Mouse (Mus musculus) liver, embryonic 15.5 days (tissue): Measurements from ENCODE around the gene Prss2. TPM values are rescaled to one million over a fixed set of nuclear protein-coding genes. Genes with fewer than 3 reads are reported as not detected.

Source experiments
- ATAC-seq: fragments of 200-750 bp; cut with Nextera tagmentation; 2 replicates; pipeline ENCODE4 v1.8.0; 2017; ENCODE audit warnings: moderate number of reproducible peaks, mild to moderate bottlenecking, moderate library complexity; ENCODE audit not compliant: insufficient read depth
- H3K27ac ChIP-seq: fragments of 300-500 bp; sonication (generic); replicated peaks from 2 replicates; pipeline ENCODE4 v1.5.1; 2015; ENCODE audit warnings: mild to moderate bottlenecking, inconsistent platforms
- H3K27me3 ChIP-seq: fragments of 300-500 bp; sonication (generic); 2 replicates; pipeline ENCODE4 v1.6.1; 2015; ENCODE audit warnings: mild to moderate bottlenecking, inconsistent platforms
- H3K36me3 ChIP-seq: fragments of 300-500 bp; sonication (generic); replicated peaks from 2 replicates; pipeline ENCODE4 v1.6.1; 2015; ENCODE audit warnings: moderate library complexity, mild to moderate bottlenecking, inconsistent platforms
- H3K4me1 ChIP-seq: fragments of 300-500 bp; sonication (generic); replicated peaks from 2 replicates; pipeline ENCODE4 v1.6.1; 2015; ENCODE audit warnings: inconsistent platforms
- H3K4me2 ChIP-seq: fragments of 300-500 bp; sonication (generic); 2 replicates; pipeline ENCODE4 v1.6.1; 2015; ENCODE audit warnings: moderate library complexity, mild to moderate bottlenecking, inconsistent platforms
- H3K4me3 ChIP-seq: fragments of 300-500 bp; sonication (generic); replicated peaks from 2 replicates; pipeline ENCODE4 v1.5.1; 2015; ENCODE audit warnings: mild to moderate bottlenecking, inconsistent platforms
- H3K9ac ChIP-seq: fragments of 300-500 bp; sonication (generic); 2 replicates; pipeline ENCODE4 v1.6.1; 2015; ENCODE audit warnings: moderate library complexity, mild to moderate bottlenecking, inconsistent platforms
- H3K9me3 ChIP-seq: fragments of 300-500 bp; sonication (generic); replicated peaks from 2 replicates; pipeline ENCODE4 v1.6.1; 2016; ENCODE audit warnings: inconsistent platforms
- WGBS: fragments of 180-500 bp; shearing (Covaris S2); methylation state at CpG from one replicate; pipeline ENCODE4 v1.1.7; 2015; ENCODE audit warnings: mixed read lengths; ENCODE audit not compliant: insufficient replicate concordance; 5-methylcytosine and 5-hydroxymethylcytosine counted together
- polyA plus RNA-seq: library from polyadenylated mRNA; unstranded; fragments of >200 nt; fragmentation: Nextera tagmentation; extraction: Ambion mirVana; gene quantifications from 2 replicates; pipeline ENCODE4 v1.2.1, GENCODE M21; 2015

Prss2 gene
- polyA plus RNA-seq, 1 experiment from 2014 or later, result 0.22 TPM

- H3K4me1 ChIP-seq, result peaks cover 5% of the 10 kb centered on the region; the same call in 1 of the 2 replicates
- no peaks in the 10 kb centered on the region for H3K9me3 ChIP-seq
- no peak overlapping the region for H3K4me2 ChIP-seq
- H3K27ac ChIP-seq, result no peak overlapping the region
- no peaks in the 10 kb centered on the region for H3K36me3 ChIP-seq
- H3K27me3 ChIP-seq, result peaks cover 14% of the 10 kb centered on the region; the same call in 1 of the 2 replicates
- H3K9ac ChIP-seq, result no peak overlapping the region
- no peak overlapping the region for H3K4me3 ChIP-seq
- no peak for ATAC-seq
These were observed 19.2 kb downstream of the Prss2 start for GRCm38 (mm10) chr6:41540746-41541145.

GRCm38 (mm10) chr6:41541746-41542145 lies 20.2 kb downstream of the Prss2 start:
- Histone ChIP-seq H3K4me3 (no peak overlapping the region), H3K4me2 (no peak overlapping the region), H3K4me1 (peaks cover 5% of the 10 kb centered on the region; the same call in 1 of the 2 replicates), H3K27me3 (peaks cover 14% of the 10 kb centered on the region; the same call in 1 of the 2 replicates), H3K27ac (no peak overlapping the region), H3K36me3 (no peaks in the 10 kb centered on the region), H3K9ac (no peak overlapping the region), H3K9me3 (no peaks in the 10 kb centered on the region)
- 17% methylated on average over 1 of the region's 1 CpGs for WGBS
- no peak for ATAC-seq

- Histone ChIP-seq H3K27ac (no peak overlapping the region), H3K36me3 (no peaks in the 10 kb centered on the region), H3K4me2 (no peak overlapping the region), H3K4me1 (peaks cover 5% of the 10 kb centered on the region; the same call in 1 of the 2 replicates), H3K9me3 (no peaks in the 10 kb centered on the region), H3K4me3 (no peak overlapping the region), H3K9ac (no peak overlapping the region), H3K27me3 (peaks cover 14% of the 10 kb centered on the region; the same call in 1 of the 2 replicates)
- no peak for ATAC-seq
- 36% methylated on average over 3 of the region's 3 CpGs for WGBS
These were observed 21.4 kb downstream of the Prss2 start for GRCm38 (mm10) chr6:41542983-41543382.

GRCm38 (mm10) chr6:41543411-41544050 lies 21.9 kb downstream of the Prss2 start:
- WGBS, result 18% methylated on average over 28 of the region's 28 CpGs
- Histone ChIP-seq H3K36me3 (no peaks in the 10 kb centered on the region), H3K4me1 (peaks cover 5% of the 10 kb centered on the region; the same call in 1 of the 2 replicates), H3K4me3 (no peak overlapping the region), H3K27me3 (peaks cover 14% of the 10 kb centered on the region; the same call in 1 of the 2 replicates), H3K9me3 (no peaks in the 10 kb centered on the region), H3K4me2 (peak overlapping the region; percentile 41), H3K9ac (no peak overlapping the region), H3K27ac (no peak overlapping the region)
- no peak for ATAC-seq

- peaks cover 14% of the 10 kb centered on the region; the same call in 1 of the 2 replicates for H3K27me3 ChIP-seq
- H3K27ac ChIP-seq, result no peak overlapping the region
- WGBS, result 70% methylated on average over 5 of the region's 5 CpGs
- no peaks in the 10 kb centered on the region for H3K36me3 ChIP-seq
- no peak overlapping the region for H3K9ac ChIP-seq
- peaks cover 5% of the 10 kb centered on the region; the same call in 1 of the 2 replicates for H3K4me1 ChIP-seq
- no peak for ATAC-seq
- H3K9me3 ChIP-seq, result no peaks in the 10 kb centered on the region
- H3K4me3 ChIP-seq, result no peak overlapping the region
- H3K4me2 ChIP-seq, result no peak overlapping the region
These were observed 22.9 kb downstream of the Prss2 start for GRCm38 (mm10) chr6:41544381-41544924.

GRCm38 (mm10) chr6:41545266-41545665 lies 23.7 kb downstream of the Prss2 start:
- Histone ChIP-seq H3K27me3 (peaks cover 14% of the 10 kb centered on the region; the same call in 1 of the 2 replicates), H3K36me3 (no peaks in the 10 kb centered on the region), H3K4me2 (no peak overlapping the region), H3K4me3 (no peak overlapping the region), H3K9ac (no peak overlapping the region), H3K4me1 (peaks cover 5% of the 10 kb centered on the region; the same call in 1 of the 2 replicates), H3K9me3 (no peaks in the 10 kb centered on the region), H3K27ac (no peak overlapping the region)
- ATAC-seq, result no peak
- 64% methylated on average over 4 of the region's 4 CpGs for WGBS

GRCm38 (mm10) chr6:41547056-41547650 lies 25.6 kb downstream of the Prss2 start:
- Histone ChIP-seq H3K9me3 (no peaks in the 10 kb centered on the region), H3K4me3 (no peak overlapping the region), H3K36me3 (no peaks in the 10 kb centered on the region), H3K4me1 (no peaks in the 10 kb centered on the region), H3K27me3 (peaks cover 14% of the 10 kb centered on the region; the same call in 1 of the 2 replicates), H3K4me2 (no peak overlapping the region), H3K27ac (no peak overlapping the region), H3K9ac (no peak overlapping the region)
- WGBS, result 68% methylated on average over 5 of the region's 5 CpGs
- no peak for ATAC-seq

- H3K4me2 ChIP-seq, result no peak overlapping the region
- H3K4me1 ChIP-seq, result no peaks in the 10 kb centered on the region
- H3K9me3 ChIP-seq, result no peaks in the 10 kb centered on the region
- WGBS, result 47% methylated on average over 1 of the region's 1 CpGs
- no peaks in the 10 kb centered on the region for H3K36me3 ChIP-seq
- H3K9ac ChIP-seq, result no peak overlapping the region
- H3K27ac ChIP-seq, result no peak overlapping the region
- no peak overlapping the region for H3K4me3 ChIP-seq
- ATAC-seq, result no peak
- H3K27me3 ChIP-seq, result peaks cover 9% of the 10 kb centered on the region; the same call in 1 of the 2 replicates
These were observed 26.7 kb downstream of the Prss2 start for GRCm38 (mm10) chr6:41548286-41548685.

GRCm38 (mm10) chr6:41553356-41554010 lies 31.9 kb downstream of the Prss2 start:
- Histone ChIP-seq H3K4me1 (peaks cover 14% of the 10 kb centered on the region), H3K36me3 (no peaks in the 10 kb centered on the region), H3K4me2 (no peak overlapping the region), H3K27me3 (no peaks in the 10 kb centered on the region), H3K9ac (no peak overlapping the region), H3K27ac (no peak overlapping the region), H3K9me3 (no peaks in the 10 kb centered on the region), H3K4me3 (no peak overlapping the region)
- WGBS, result 57% methylated on average over 5 of the region's 5 CpGs
- no peak for ATAC-seq

GRCm38 (mm10) chr6:41554295-41555169 lies 32.9 kb downstream of the Prss2 start:
- Histone ChIP-seq H3K9ac (no peak overlapping the region), H3K36me3 (no peaks in the 10 kb centered on the region), H3K27me3 (no peaks in the 10 kb centered on the region), H3K4me2 (no peak overlapping the region), H3K27ac (no peak overlapping the region), H3K4me3 (no peak overlapping the region), H3K9me3 (no peaks in the 10 kb centered on the region), H3K4me1 (peaks cover 14% of the 10 kb centered on the region)
- 23% methylated on average over 7 of the region's 7 CpGs for WGBS
- ATAC-seq, result no peak
